Mouse (Mus musculus) erythroblast, embryonic 14.5 days (primary cell): ENCODE results near the gene Ccm2. TPM values are rescaled to one million over a fixed set of nuclear protein-coding genes. Genes with fewer than 3 reads are reported as not detected.

Source experiments
- H3K27me3 ChIP-seq: 2 replicates; pipeline ENCODE4 v1.6.1; 2012; ENCODE audit warnings: inconsistent platforms; ENCODE audit not compliant: control insufficient read depth
- H3K36me3 ChIP-seq: 2 replicates; pipeline ENCODE4 v1.6.1; 2012; ENCODE audit warnings: mild to moderate bottlenecking, inconsistent platforms; ENCODE audit not compliant: control insufficient read depth
- H3K4me1 ChIP-seq: 2 replicates; pipeline ENCODE4 v1.6.1; 2012; ENCODE audit warnings: inconsistent platforms; ENCODE audit not compliant: control insufficient read depth
- H3K4me3 ChIP-seq: replicated peaks from 2 replicates; pipeline ENCODE3; 2012; ENCODE audit warnings: moderate library complexity, mild to moderate bottlenecking, inconsistent platforms
- H3K9me3 ChIP-seq: 2 replicates; pipeline ENCODE4 v1.6.1; 2012; ENCODE audit warnings: low read length, inconsistent platforms, mixed read lengths; ENCODE audit not compliant: control insufficient read depth
- GATA1 ChIP-seq: IDR thresholded peaks from 2 replicates; pipeline ENCODE4 v1.6.1; 2012; ENCODE audit warnings: low read length, inconsistent platforms, mixed read lengths
- TAL1 ChIP-seq: IDR thresholded peaks from 3 replicates; pipeline ENCODE4 v1.6.1; 2012; ENCODE audit warnings: low read length, inconsistent platforms, mixed read lengths
- polyA plus RNA-seq: library from polyadenylated mRNA; stranded (reverse); fragments of >175 nt; gene quantifications from 2 replicates; pipeline ENCODE4 v1.2.3, GENCODE M21; 2012

The Ccm2 gene
- polyA plus RNA-seq, 1 experiment, result 2.8 TPM

GRCm38 (mm10) chr11:6568584-6569409 is 22.1 kb downstream of the Ccm2 start:
- Histone ChIP-seq H3K36me3 (peaks cover 67% of the 10 kb centered on the region), H3K4me1 (peaks cover 36% of the 10 kb centered on the region), H3K4me3 (no peak overlapping the region), H3K9me3 (no peaks in the 10 kb centered on the region), H3K27me3 (no peaks in the 10 kb centered on the region)
- no peak for TF ChIP-seq GATA1
- TF ChIP-seq TAL1, result no peak

DNA sequence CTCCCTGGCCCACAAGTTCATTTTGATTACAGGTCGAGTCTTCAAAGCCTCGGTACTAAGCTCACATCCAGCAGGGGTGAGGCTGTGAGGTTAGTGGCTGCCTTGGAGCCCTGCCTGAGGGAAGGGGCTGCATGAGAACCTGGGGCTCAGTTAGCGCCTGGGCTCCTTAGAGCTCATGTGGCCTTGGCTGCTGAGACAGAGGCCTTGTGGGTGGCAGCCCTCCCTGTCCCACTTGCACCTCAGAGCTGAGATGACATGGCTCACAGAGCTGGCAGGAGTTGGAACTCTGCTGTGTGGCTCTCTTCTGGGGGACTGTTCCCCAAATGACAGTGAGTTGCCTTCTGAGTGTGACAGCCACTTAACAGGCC is 22.7 kb downstream of the Ccm2 start:
- Histone ChIP-seq H3K9me3 (no peaks in the 10 kb centered on the region), H3K27me3 (no peaks in the 10 kb centered on the region), H3K4me1 (peaks cover 36% of the 10 kb centered on the region), H3K4me3 (no peak overlapping the region), H3K36me3 (peaks cover 67% of the 10 kb centered on the region)
- TF ChIP-seq GATA1 (no peak), TAL1 (no peak)

DNA sequence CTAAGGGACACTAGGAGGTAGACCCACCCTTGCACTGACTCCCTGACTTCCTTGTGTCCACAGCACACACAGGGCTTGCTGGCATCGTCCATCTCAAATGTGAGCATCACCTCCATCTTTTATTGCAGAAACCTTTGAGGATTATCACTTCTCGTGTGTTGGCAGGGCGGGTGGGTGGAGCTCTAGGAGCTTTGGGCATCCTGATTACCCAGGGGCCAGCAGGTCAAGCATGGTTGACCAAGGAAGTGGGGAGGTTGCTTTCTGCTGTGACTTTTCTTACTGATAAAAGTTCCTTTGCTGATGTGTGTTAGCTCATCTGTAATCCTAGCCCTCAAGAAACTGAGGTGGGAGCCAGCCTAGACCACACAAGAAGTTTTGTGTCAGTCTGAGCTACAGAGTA is 29.5 kb downstream of the Ccm2 start:
- H3K27me3 ChIP-seq, result no peaks in the 10 kb centered on the region
- no peaks in the 10 kb centered on the region for H3K4me1 ChIP-seq
- H3K36me3 ChIP-seq, result peaks cover 50% of the 10 kb centered on the region
- H3K9me3 ChIP-seq, result no peaks in the 10 kb centered on the region
- H3K4me3 ChIP-seq, result no peak overlapping the region
- no peak for TF ChIP-seq GATA1
- TF ChIP-seq TAL1, result no peak

DNA sequence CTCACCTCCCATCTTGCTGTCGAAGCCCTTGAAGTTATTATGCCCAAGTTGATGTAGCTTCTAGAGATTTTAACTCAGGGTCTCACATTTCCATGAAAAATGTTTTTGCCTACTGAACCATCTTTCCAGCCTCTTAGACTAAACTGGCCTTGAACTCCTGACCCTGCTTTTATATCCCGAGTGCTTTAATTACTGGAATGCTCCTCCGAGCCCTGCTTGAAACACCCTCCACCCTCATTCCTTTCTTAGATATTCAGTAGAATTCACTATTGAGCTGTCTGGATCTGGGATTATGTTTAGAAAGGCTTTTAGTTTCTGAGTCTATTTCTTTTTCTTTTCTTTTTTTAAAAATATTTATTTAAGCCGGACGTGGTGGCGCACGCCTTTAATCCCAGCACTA is 32.7 kb downstream of the Ccm2 start:
- Histone ChIP-seq H3K27me3 (no peaks in the 10 kb centered on the region), H3K36me3 (peaks cover 43% of the 10 kb centered on the region)
- TF ChIP-seq TAL1, result no peak
- TF ChIP-seq GATA1, result no peak

DNA sequence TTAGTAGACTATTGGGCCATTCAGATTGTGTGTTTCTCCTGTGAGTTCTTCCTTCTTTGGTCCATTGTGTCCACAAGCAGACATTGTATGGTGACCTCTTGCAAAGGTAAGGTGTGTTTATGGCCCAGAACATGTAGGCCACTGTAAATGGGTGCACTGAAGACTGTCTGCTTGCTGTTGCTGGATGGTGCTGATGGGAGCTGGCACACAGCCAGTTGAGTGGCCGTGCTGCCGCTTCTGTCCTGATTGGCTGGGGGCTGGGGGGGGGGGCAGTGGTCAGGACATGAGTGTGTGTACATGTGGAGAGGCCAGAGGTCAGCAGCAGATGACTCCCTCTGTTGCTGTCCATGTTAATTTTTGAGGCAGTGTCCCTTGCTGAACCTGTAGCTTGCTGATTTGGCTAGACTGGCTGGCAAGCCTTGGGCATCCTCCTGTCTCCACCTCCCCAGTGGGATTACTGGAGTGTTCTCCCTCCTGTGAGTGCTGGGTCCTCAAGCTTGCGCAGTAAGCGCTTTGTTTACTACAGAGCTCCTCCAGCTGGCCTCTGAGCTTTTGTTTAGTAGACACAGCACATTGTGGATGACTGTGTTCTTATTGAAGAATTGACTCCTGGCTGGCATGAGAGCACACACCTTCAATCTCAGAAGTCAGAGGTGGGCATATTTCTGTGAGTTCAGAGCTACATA is 33.5 kb downstream of the Ccm2 start:
- Histone ChIP-seq H3K27me3 (no peaks in the 10 kb centered on the region), H3K4me1 (peaks cover 7% of the 10 kb centered on the region), H3K4me3 (no peak overlapping the region), H3K9me3 (no peaks in the 10 kb centered on the region), H3K36me3 (peaks cover 50% of the 10 kb centered on the region)
- TF ChIP-seq TAL1, result no peak
- TF ChIP-seq GATA1, result no peak

More for the DNA sequence above, 32.7 kb downstream of the Ccm2 start:
- H3K9me3 ChIP-seq, result no peaks in the 10 kb centered on the region
- H3K4me3 ChIP-seq, result no peak overlapping the region
- peaks cover 2% of the 10 kb centered on the region; the same call in 1 of the 2 replicates for H3K4me1 ChIP-seq

DNA sequence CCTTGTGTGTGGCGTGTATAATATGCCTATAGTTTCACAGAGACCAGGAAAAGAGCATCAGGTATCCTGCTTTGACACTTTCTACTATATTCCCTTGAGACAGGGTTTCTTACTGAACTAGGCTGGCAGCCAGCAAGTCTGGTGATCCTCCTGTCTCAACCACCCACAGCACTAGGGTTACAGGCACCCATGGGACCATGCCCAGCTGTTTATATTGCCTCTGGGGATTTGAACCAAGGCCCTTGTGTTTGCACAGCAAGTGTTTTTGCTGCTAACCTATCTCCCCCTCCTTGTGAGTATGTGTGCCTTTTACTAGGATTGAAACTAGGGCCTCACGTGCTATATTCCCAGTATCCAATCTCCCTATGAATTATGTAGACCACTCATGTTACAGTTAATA is 34.9 kb downstream of the Ccm2 start:
- Histone ChIP-seq H3K9me3 (no peaks in the 10 kb centered on the region), H3K4me3 (no peak overlapping the region), H3K27me3 (no peaks in the 10 kb centered on the region), H3K4me1 (peaks cover 20% of the 10 kb centered on the region), H3K36me3 (peaks cover 53% of the 10 kb centered on the region)
- TF ChIP-seq TAL1 (no peak), GATA1 (no peak)

DNA sequence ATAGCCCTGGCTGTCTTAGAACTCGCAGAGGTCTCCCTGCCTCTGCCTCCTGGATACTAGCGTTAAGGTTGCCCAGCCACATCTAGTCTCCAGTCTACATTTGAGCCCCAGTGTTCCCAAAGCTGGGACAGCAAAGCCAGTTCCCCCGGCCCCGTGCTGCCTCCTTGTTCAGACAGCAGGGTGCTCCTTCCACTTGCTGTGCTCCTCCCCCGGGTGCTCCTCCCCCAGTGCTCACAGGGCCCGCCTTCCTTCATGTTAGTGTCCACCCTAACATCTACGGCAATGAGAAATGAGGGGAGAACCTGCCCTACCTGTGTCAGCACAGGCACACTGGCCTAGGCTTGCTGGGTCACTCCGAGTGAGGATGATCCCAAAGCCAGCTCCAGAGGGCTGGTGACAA is 39.1 kb downstream of the Ccm2 start:
- Histone ChIP-seq H3K27me3 (no peaks in the 10 kb centered on the region), H3K9me3 (no peaks in the 10 kb centered on the region), H3K36me3 (peaks cover 74% of the 10 kb centered on the region), H3K4me1 (peaks cover 56% of the 10 kb centered on the region), H3K4me3 (no peak overlapping the region)
- TF ChIP-seq GATA1 (no peak), TAL1 (no peak)

DNA sequence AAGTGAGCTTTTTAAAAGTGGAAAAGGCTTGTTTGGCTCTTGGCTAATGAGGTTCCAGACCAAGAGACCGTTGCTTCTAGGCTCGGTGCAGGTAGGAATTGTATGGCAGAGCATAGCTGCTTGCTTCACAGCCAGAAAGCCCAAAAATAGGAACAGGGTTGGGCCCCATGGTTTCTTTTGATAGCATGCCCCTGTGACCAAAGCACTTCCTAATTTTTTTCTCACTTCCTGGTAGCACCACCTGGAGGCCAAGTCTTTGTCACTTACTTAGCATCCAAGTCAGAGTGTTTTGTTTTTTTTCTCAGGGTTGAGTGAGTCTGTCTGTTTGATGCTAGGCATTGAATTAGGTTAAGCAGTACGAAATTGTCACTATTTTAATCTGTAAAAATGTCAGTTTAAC is 40.0 kb downstream of the Ccm2 start:
- no peak overlapping the region for H3K4me3 ChIP-seq
- H3K9me3 ChIP-seq, result no peaks in the 10 kb centered on the region
- H3K4me1 ChIP-seq, result peaks cover 65% of the 10 kb centered on the region
- peaks cover 80% of the 10 kb centered on the region for H3K36me3 ChIP-seq
- H3K27me3 ChIP-seq, result no peaks in the 10 kb centered on the region
- no peak for TF ChIP-seq TAL1
- no peak for TF ChIP-seq GATA1

- H3K9me3 ChIP-seq, result no peaks in the 10 kb centered on the region
- H3K4me1 ChIP-seq, result peaks cover 72% of the 10 kb centered on the region
- H3K36me3 ChIP-seq, result peaks cover 84% of the 10 kb centered on the region
- no peaks in the 10 kb centered on the region for H3K27me3 ChIP-seq
- H3K4me3 ChIP-seq, result no peak overlapping the region
- no peak for TF ChIP-seq TAL1
- no peak for TF ChIP-seq GATA1
Measured at GRCm38 (mm10) chr11:6587249-6587940, 40.7 kb downstream of the Ccm2 start.
